Mouse (Mus musculus): ENCODE data around the gene Mettl5. TPM values are rescaled to one million over a fixed set of nuclear protein-coding genes. Genes with fewer than 3 reads are reported as not detected.

Mettl5 gene
- polyA plus RNA-seq, 1 experiment from 2014 or later: 37.1 TPM

GRCm38 (mm10) chr2:69825898-69826297 is 59.5 kb downstream of the Mettl5 start:
- H3K36me3 ChIP-seq: peaks cover 50% of the 10 kb centered on the region
- WGBS: 80% methylated on average over 10 of the region's 10 CpGs

GRCm38 (mm10) chr2:69823129-69823677 is 62.2 kb downstream of the Mettl5 start:
- Histone ChIP-seq H3K4me2 (peak overlapping the region; percentile 71), H3K27me3 (replicated peaks) (no peaks in the 10 kb centered on the region), H3K27ac (ENCODE audit: poor library complexity, severe bottlenecking) (peak overlapping the region; percentile 98), H3K9ac (peak overlapping the region; percentile 89), H3K9me3 (replicated peaks) (no peaks in the 10 kb centered on the region), H3K36me3 (peaks cover 26% of the 10 kb centered on the region), H3K4me3 (peak overlapping the region; percentile 91), H3K4me1 (replicated peaks) (peaks cover 31% of the 10 kb centered on the region)
- WGBS: 8% methylated on average over 42 of the region's 45 CpGs
- peak; percentile 73 for ATAC-seq (ENCODE audit: insufficient number of reproducible peaks, low FRiP score)

More at GRCm38 (mm10) chr2:69825898-69826297, 59.5 kb downstream of the Mettl5 start:
- H3K4me3 ChIP-seq: no peak overlapping the region
- H3K27me3 ChIP-seq (replicated peaks): no peaks in the 10 kb centered on the region
- H3K9me3 ChIP-seq (replicated peaks): no peaks in the 10 kb centered on the region
- no peak overlapping the region for H3K9ac ChIP-seq
- ATAC-seq (ENCODE audit: insufficient number of reproducible peaks, low FRiP score): no peak
- H3K27ac ChIP-seq (ENCODE audit: poor library complexity, severe bottlenecking): no peak overlapping the region; the same call in 1 of the 2 replicates
- H3K4me2 ChIP-seq: no peak overlapping the region
- peaks cover 31% of the 10 kb centered on the region for H3K4me1 ChIP-seq (replicated peaks)

- H3K9ac ChIP-seq: peak overlapping the region; percentile 89
- no peaks in the 10 kb centered on the region for H3K9me3 ChIP-seq (replicated peaks)
- peak overlapping the region; percentile 98 for H3K27ac ChIP-seq (ENCODE audit: poor library complexity, severe bottlenecking)
- H3K4me1 ChIP-seq (replicated peaks): peaks cover 28% of the 10 kb centered on the region
- peak; percentile 80 for ATAC-seq (ENCODE audit: insufficient number of reproducible peaks, low FRiP score)
- peaks cover 22% of the 10 kb centered on the region for H3K36me3 ChIP-seq
- no peaks in the 10 kb centered on the region for H3K27me3 ChIP-seq (replicated peaks)
- peak overlapping the region; percentile 91 for H3K4me3 ChIP-seq
- peak overlapping the region; percentile 71 for H3K4me2 ChIP-seq
- under 1% methylated on average over 68 of the region's 80 CpGs for WGBS
These were observed 62.9 kb downstream of the Mettl5 start for GRCm38 (mm10) chr2:69822361-69823128.

- peak within 1 kb of the TSS; percentile 98 for H3K27ac ChIP-seq (ENCODE audit: poor library complexity, severe bottlenecking)
- peak within 1 kb of the TSS; percentile 71 for H3K4me2 ChIP-seq
- H3K27me3 ChIP-seq (replicated peaks): no peaks in the 10 kb centered on the region
- peak within 1 kb of the TSS; percentile 91 for H3K4me3 ChIP-seq
- peaks cover 27% of the 10 kb centered on the region for H3K4me1 ChIP-seq (replicated peaks)
- no peaks in the 10 kb centered on the region for H3K9me3 ChIP-seq (replicated peaks)
- WGBS: 3% methylated on average over 8 of the region's 8 CpGs
- peak within 1 kb of the TSS; percentile 89 for H3K9ac ChIP-seq
- H3K36me3 ChIP-seq: peaks cover 20% of the 10 kb centered on the region
- ATAC-seq (ENCODE audit: insufficient number of reproducible peaks, low FRiP score): peak; percentile 25; the same call in 1 of the 2 replicates
These were observed 63.7 kb downstream of the Mettl5 start, which contains the start of gene Klhl23 for GRCm38 (mm10) chr2:69821711-69822110. Gene Klhl23, plus strand, starts transcription at chr2:69821944.

Other genes starting within 250 kb of the Mettl5 start
- gene Bbs5, start 238.4 kb downstream of the Mettl5 start, polyA plus RNA-seq (2016; fragmentation: Nextera tagmentation; extraction: Ambion mirVana): 13.1 and 16.8 TPM in 2 replicates
- 16.6 and 17.3 TPM in 2 replicates for gene Klhl41, start 215.5 kb downstream of the Mettl5 start, polyA plus RNA-seq (2016; fragmentation: Nextera tagmentation; extraction: Ambion mirVana)
- gene Fastkd1, start 172.1 kb downstream of the Mettl5 start, polyA plus RNA-seq (2016; fragmentation: Nextera tagmentation; extraction: Ambion mirVana): 22.4 and 22.8 TPM in 2 replicates
- gene Ppig, start 163.1 kb downstream of the Mettl5 start, polyA plus RNA-seq (2016; fragmentation: Nextera tagmentation; extraction: Ambion mirVana): 115 and 120 TPM in 2 replicates
- gene Ccdc173, start 96.0 kb downstream of the Mettl5 start, polyA plus RNA-seq (2016; fragmentation: Nextera tagmentation; extraction: Ambion mirVana): 1.3 TPM in 2 replicates
- 17.6 and 18.3 TPM in 2 replicates for gene Phospho2, start 96.0 kb downstream of the Mettl5 start, polyA plus RNA-seq (2016; fragmentation: Nextera tagmentation; extraction: Ambion mirVana)
- 58.9 and 64.1 TPM in 2 replicates for gene Klhl23, start 63.7 kb downstream of the Mettl5 start, polyA plus RNA-seq (2016; fragmentation: Nextera tagmentation; extraction: Ambion mirVana)
- 233 and 248 TPM in 2 replicates for gene Ssb, start 24.1 kb downstream of the Mettl5 start, polyA plus RNA-seq (2016; fragmentation: Nextera tagmentation; extraction: Ambion mirVana)
- gene Ubr3, start 11.6 kb upstream of the Mettl5 start, polyA plus RNA-seq (2016; fragmentation: Nextera tagmentation; extraction: Ambion mirVana): 18.6 and 20.3 TPM in 2 replicates
- gene Myo3b, start 153.5 kb upstream of the Mettl5 start, polyA plus RNA-seq (2016; fragmentation: Nextera tagmentation; extraction: Ambion mirVana): 0.27 and 0.41 TPM in 2 replicates

Measured in heart, embryonic 12.5 days (tissue).